Mouse (Mus musculus): ENCODE measurements around the gene Nadk2. TPM values are rescaled to one million over a fixed set of nuclear protein-coding genes. Genes with fewer than 3 reads are reported as not detected.

Nadk2 gene
- total RNA-seq, 4 experiments from 2014 or later: 47.5 to 65.3 (median 51.6) TPM

GRCm38 (mm10) chr15:9130772-9131498 lies 59.9 kb downstream of the Nadk2 start:
- DNase-seq (ENCODE audit: low spot score in 2 of 2): no peak

- DNase-seq (ENCODE audit: low spot score in 2 of 2): no peak
Measured at GRCm38 (mm10) chr15:9131499-9131888, 60.4 kb downstream of the Nadk2 start.

GRCm38 (mm10) chr15:9132693-9133443 lies 61.8 kb downstream of the Nadk2 start:
- DNase-seq (ENCODE audit: low spot score in 2 of 2): no peak

GRCm38 (mm10) chr15:9134891-9135507 lies 63.9 kb downstream of the Nadk2 start:
- DNase-seq (ENCODE audit: low spot score in 2 of 2): no peak

GRCm38 (mm10) chr15:9139447-9139846 lies 68.4 kb downstream of the Nadk2 start:
- DNase-seq (ENCODE audit: low spot score in 2 of 2): no peak

GRCm38 (mm10) chr15:9140252-9140680 lies 69.2 kb downstream of the Nadk2 start, which contains the start of gene Lmbrd2:
Gene Lmbrd2, plus strand, starts transcription at chr15:9140550.
- peak; percentile 92 to 95 for DNase-seq (ENCODE audit: low spot score in 2 of 2)

GRCm38 (mm10) chr15:9140684-9141171 lies 69.7 kb downstream of the Nadk2 start:
- DNase-seq (ENCODE audit: low spot score in 2 of 2): peak in 1 of 2 experiments; percentile 59

GRCm38 (mm10) chr15:9155325-9155724 lies 84.3 kb downstream of the Nadk2 start, which contains the start of gene Skp2:
Gene Skp2, minus strand, starts transcription at chr15:9155425.
- DNase-seq (ENCODE audit: low spot score in 2 of 2): no peak

Other genes with a start within 250 kb of the Nadk2 start
- gene Ranbp3l, start 103.3 kb upstream of the Nadk2 start, total RNA-seq (2022): 10 to 100 TPM in 3 of 4 experiments, 1 to 10 TPM in 1; 6.9 to 11.6 (median 11.0) TPM
- gene Lmbrd2, start 69.3 kb downstream of the Nadk2 start, total RNA-seq (2022): 10 to 100 TPM; 57.1 to 73.0 (median 65.9) TPM
- gene Skp2, start 84.2 kb downstream of the Nadk2 start, total RNA-seq (2022): 1 to 10 TPM; 3.3 to 6.2 (median 5.1) TPM
- gene Ugt3a1, start 205.6 kb downstream of the Nadk2 start, total RNA-seq (2022): not detected

Measured in left cerebral cortex, adult 8-10 months (tissue).